Mouse (Mus musculus) adrenal gland (tissue): ENCODE measurements around the gene Tyw1.

Experiments used
- intact Hi-C: fragments of 180-260 bp; cut with DNase I; formaldehyde crosslinking; loops from one replicate; pipeline ENCODE4 v1.15.1; 2025

The Tyw1 gene

GRCm38 (mm10) chr5:130257303-130257702, 1.9 kb downstream of the Tyw1 start:
- intact Hi-C loops, result no loop called here

- intact Hi-C loops, result no loop called here
These were observed 8.0 kb downstream of the Tyw1 start for GRCm38 (mm10) chr5:130263454-130263853.

GRCm38 (mm10) chr5:130264433-130265005, 9.1 kb downstream of the Tyw1 start:
- intact Hi-C loops, result no loop called here

- intact Hi-C loops, result no loop called here
These were observed 11.2 kb downstream of the Tyw1 start for GRCm38 (mm10) chr5:130266651-130267050.

GRCm38 (mm10) chr5:130267316-130267715, 11.9 kb downstream of the Tyw1 start:
- intact Hi-C loops, result no loop called here

GRCm38 (mm10) chr5:130268976-130269375, 13.6 kb downstream of the Tyw1 start:
- intact Hi-C loops, result no loop called here

GRCm38 (mm10) chr5:130272344-130272743, 16.9 kb downstream of the Tyw1 start:
- intact Hi-C loops, result no loop called here

GRCm38 (mm10) chr5:130273046-130273445, 17.6 kb downstream of the Tyw1 start:
- intact Hi-C loops, result no loop called here

GRCm38 (mm10) chr5:130275509-130275908, 20.1 kb downstream of the Tyw1 start:
- intact Hi-C loops, result loop anchor here (2.0 to 5.0 kb wide), 2 partner anchors 47 to 577 kb away; no protein-coding TSS in a partner anchor

GRCm38 (mm10) chr5:130278011-130278472, 22.6 kb downstream of the Tyw1 start:
- intact Hi-C loops, result loop anchor here (5.0 kb wide), 1 partner anchor 44 kb away; no protein-coding TSS in a partner anchor

GRCm38 (mm10) chr5:130283079-130283732, 27.8 kb downstream of the Tyw1 start:
- intact Hi-C loops, result no loop called here

GRCm38 (mm10) chr5:130288106-130288505, 32.7 kb downstream of the Tyw1 start:
- intact Hi-C loops, result no loop called here

GRCm38 (mm10) chr5:130290242-130290641, 34.8 kb downstream of the Tyw1 start:
- intact Hi-C loops, result no loop called here

- intact Hi-C loops, result no loop called here
These were observed 35.4 kb downstream of the Tyw1 start for GRCm38 (mm10) chr5:130290775-130291174.

- intact Hi-C loops, result no loop called here
These were observed 37.6 kb downstream of the Tyw1 start for GRCm38 (mm10) chr5:130292976-130293375.

- intact Hi-C loops, result no loop called here
These were observed 38.5 kb downstream of the Tyw1 start for GRCm38 (mm10) chr5:130293941-130294340.

- intact Hi-C loops, result no loop called here
These were observed 39.2 kb downstream of the Tyw1 start for GRCm38 (mm10) chr5:130294598-130294997.

- intact Hi-C loops, result no loop called here
These were observed 40.7 kb downstream of the Tyw1 start for GRCm38 (mm10) chr5:130296071-130296470.

GRCm38 (mm10) chr5:130298831-130299460, 43.5 kb downstream of the Tyw1 start:
- intact Hi-C loops, result no loop called here

- intact Hi-C loops, result no loop called here
These were observed 44.1 kb downstream of the Tyw1 start for GRCm38 (mm10) chr5:130299526-130299925.

- intact Hi-C loops, result no loop called here
These were observed 48.2 kb downstream of the Tyw1 start for GRCm38 (mm10) chr5:130303611-130304010.

- intact Hi-C loops, result no loop called here
These were observed 52.5 kb downstream of the Tyw1 start for GRCm38 (mm10) chr5:130307921-130308320.
